9 mouse cellular contexts compared by ENCODE assay signal in genomic region chr11:58010930-58011329, GRCm38 (mm10). TPM values are rescaled to one million over a fixed set of nuclear protein-coding genes. Genes with fewer than 3 reads are reported as not detected.
DNase-seq lines count a peak whose midpoint lies in the region; ATAC-seq lines count a peak whose summit lies in the region.
"Had no signal": no experiment of that assay in that cellular context is flagged by ENCODE, and none has a peak within 500 bp of the region (broad histone marks: within the 10 kb centered on the region; RNA-seq: fewer than 3 reads in every experiment).

No protein-coding gene starts in this region.

- peak overlapping the region; percentile 0; the same call in 1 of the 2 replicates for H3K9ac ChIP-seq in heart, embryonic 16.5 days (ENCODE audit: low read length)
- peak overlapping the region; percentile 17; the same call in 1 of the 2 replicates for H3K9ac ChIP-seq in hindbrain, embryonic 16.5 days (ENCODE audit: low read depth, low read length)
- no peak overlapping the region for H3K9ac ChIP-seq in midbrain, embryonic 15.5 days

- peak overlapping the region; percentile 70 for H3K4me2 ChIP-seq in heart, embryonic 16.5 days (ENCODE audit: low read depth, low read length)
- peak overlapping the region; percentile 89 for H3K4me2 ChIP-seq in hindbrain, embryonic 16.5 days (ENCODE audit: low read length)
- peak overlapping the region; percentile 73 for H3K4me2 ChIP-seq in midbrain, embryonic 15.5 days

- H3K9me3 ChIP-seq in heart, embryonic 16.5 days (replicated peaks; ENCODE audit: control insufficient read depth, low read length): no peaks in the 10 kb centered on the region
- no peaks in the 10 kb centered on the region for H3K9me3 ChIP-seq in hindbrain, embryonic 16.5 days (ENCODE audit: control insufficient read depth, low read length)
- no peaks in the 10 kb centered on the region for H3K9me3 ChIP-seq in midbrain, embryonic 15.5 days

- no peak for ATAC-seq in heart, embryonic 16.5 days (replicated peaks; ENCODE audit: extremely low read depth, insufficient read depth, low FRiP score)
- ATAC-seq in hindbrain, embryonic 16.5 days: no peak
- ATAC-seq in midbrain, embryonic 15.5 days (replicated peaks): no peak

- peaks cover 23% of the 10 kb centered on the region for H3K4me1 ChIP-seq in heart, embryonic 16.5 days (ENCODE audit: control insufficient read depth, insufficient read depth, low read length)
- peaks cover 25% of the 10 kb centered on the region for H3K4me1 ChIP-seq in hindbrain, embryonic 16.5 days (ENCODE audit: control insufficient read depth, insufficient read depth, low read depth, low read length)
- peaks cover 31% of the 10 kb centered on the region for H3K4me1 ChIP-seq in midbrain, embryonic 15.5 days

- no peak for DNase-seq in heart, postnatal 4 days
- peak; percentile 30 for DNase-seq in adipocyte (ENCODE audit: low spot score)
- no peak for DNase-seq in layer of hippocampus, adult 9-10 months (ENCODE audit: low spot score)
- no peak for DNase-seq in lung, postnatal 14 days
- DNase-seq in kidney, adult 18-20 months: no peak
- DNase-seq: gastrocnemius, postnatal 10 days had no signal

- WGBS in heart, embryonic 16.5 days: 13% methylated on average over 1 of the region's 1 CpGs
- WGBS in hindbrain, embryonic 16.5 days: 49% methylated on average over 1 of the region's 1 CpGs
- 17% methylated on average over 1 of the region's 1 CpGs for WGBS in midbrain, embryonic 15.5 days

- no peak overlapping the region for H3K27ac ChIP-seq in heart, embryonic 16.5 days (ENCODE audit: low read length)
- no peak overlapping the region for H3K27ac ChIP-seq in hindbrain, embryonic 16.5 days (ENCODE audit: low read depth, low read length)
- H3K27ac ChIP-seq in midbrain, embryonic 15.5 days: no peak overlapping the region

- H3K4me3 ChIP-seq in heart, embryonic 16.5 days (ENCODE audit: low read length): peak overlapping the region; percentile 85
- peak overlapping the region; percentile 13 for H3K4me3 ChIP-seq in hindbrain, embryonic 16.5 days (ENCODE audit: low read length)
- peak overlapping the region; percentile 94; the same call in 1 of the 2 replicates for H3K4me3 ChIP-seq in midbrain, embryonic 15.5 days

- H3K27me3 ChIP-seq in heart, embryonic 16.5 days (ENCODE audit: control insufficient read depth, insufficient read depth, low read length): no peaks in the 10 kb centered on the region
- H3K27me3 ChIP-seq in hindbrain, embryonic 16.5 days (replicated peaks; ENCODE audit: control insufficient read depth, insufficient read depth, low read length): no peaks in the 10 kb centered on the region
- H3K27me3 ChIP-seq in midbrain, embryonic 15.5 days (replicated peaks): no peaks in the 10 kb centered on the region

- H3K36me3 ChIP-seq in heart, embryonic 16.5 days (ENCODE audit: control insufficient read depth, insufficient read depth): no peaks in the 10 kb centered on the region
- no peaks in the 10 kb centered on the region for H3K36me3 ChIP-seq in hindbrain, embryonic 16.5 days (ENCODE audit: control insufficient read depth, insufficient read depth, low read length)
- H3K36me3 ChIP-seq in midbrain, embryonic 15.5 days (replicated peaks): no peaks in the 10 kb centered on the region

RNA-seq across cellular contexts. Expression of gene Larp1, which starts 2.1 kb away (rescaled TPM):
- polyA plus RNA-seq in heart, embryonic 16.5 days (2015; fragmentation: Nextera tagmentation; extraction: Ambion mirVana): 12.1 and 12.9 TPM in 2 replicates
- 10 to 100 TPM; 69.6 to 69.9 TPM for total RNA-seq in heart, postnatal 4 days (2021)
- 17.3 and 18.0 TPM in 2 replicates for polyA plus RNA-seq in hindbrain, embryonic 16.5 days (2015; fragmentation: Nextera tagmentation; extraction: Ambion mirVana)
- polyA plus RNA-seq in midbrain, embryonic 15.5 days (2015; fragmentation: Nextera tagmentation; extraction: Ambion mirVana): 22.1 and 22.8 TPM in 2 replicates

Comparison
In these comparisons a context has a peak if more than half of its experiments do, and no peak if none do; other contexts are left out.
1. H3K4me3 ChIP-seq: peak in every context shown above with its lines; median percentile 94 in midbrain, embryonic 15.5 days; 85 in heart, embryonic 16.5 days; 13 in hindbrain, embryonic 16.5 days.